Mouse (Mus musculus): ENCODE measurements around the gene Gm45799. TPM values are rescaled to one million over a fixed set of nuclear protein-coding genes. Genes with fewer than 3 reads are reported as not detected.

The Gm45799 gene
- polyA plus RNA-seq, 1 experiment from 2014 or later: 50.4 TPM

DNA sequence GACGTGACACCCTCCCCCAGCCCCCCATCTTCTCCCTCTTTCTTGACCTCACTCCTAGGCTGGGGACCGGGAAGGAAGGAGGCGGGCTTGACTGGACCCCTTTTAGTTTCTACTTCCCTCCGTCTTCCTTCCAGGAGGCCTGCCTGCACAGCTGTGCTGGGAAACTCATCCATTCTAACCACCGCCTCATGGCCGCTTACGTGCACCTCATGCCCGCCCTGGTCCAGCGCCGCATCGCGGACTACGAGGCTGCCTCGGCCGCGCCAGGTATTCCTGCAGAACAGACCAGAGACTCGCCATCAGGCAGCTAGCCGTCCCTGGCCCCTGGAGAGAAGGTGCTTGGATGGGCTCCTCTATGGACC, 523 bp downstream of the Gm45799 start:
- H3K4me2 ChIP-seq (ENCODE audit: low read length): peak overlapping the region; percentile 86
- H3K27ac ChIP-seq (replicated peaks in 1 of 2; ENCODE audit: control insufficient read depth in 1 of 2, insufficient read depth in 1 of 2, low read depth in 2 of 2, low read length in 2 of 2): peak overlapping the region; percentile 91 to 93
- H3K4me1 ChIP-seq (ENCODE audit: control insufficient read depth in 2 of 2, insufficient read depth in 2 of 2, low read length in 2 of 2): peaks cover 6 to 30% of the 10 kb centered on the region in 2 experiments
- H3K27me3 ChIP-seq (ENCODE audit: control insufficient read depth, insufficient read depth, low read length): no peaks in the 10 kb centered on the region
- H3K9ac ChIP-seq (ENCODE audit: low read length): peak overlapping the region; percentile 83
- peak; percentile 12; the same call in 1 of the 2 replicates for ATAC-seq (ENCODE audit: insufficient number of reproducible peaks, insufficient read depth, low FRiP score, low read depth)
- 2% methylated on average over 18 of the region's 18 CpGs for WGBS
- peak overlapping the region; percentile 76 to 94 for H3K4me3 ChIP-seq (ENCODE audit: control insufficient read depth in 1 of 2, insufficient read depth in 1 of 2, low read depth in 1 of 2, low read length in 2 of 2)
- H3K9me3 ChIP-seq (ENCODE audit: control insufficient read depth, low read length): no peaks in the 10 kb centered on the region
- peaks cover 44% of the 10 kb centered on the region for H3K36me3 ChIP-seq (ENCODE audit: control insufficient read depth, insufficient read depth, low read length)

DNA sequence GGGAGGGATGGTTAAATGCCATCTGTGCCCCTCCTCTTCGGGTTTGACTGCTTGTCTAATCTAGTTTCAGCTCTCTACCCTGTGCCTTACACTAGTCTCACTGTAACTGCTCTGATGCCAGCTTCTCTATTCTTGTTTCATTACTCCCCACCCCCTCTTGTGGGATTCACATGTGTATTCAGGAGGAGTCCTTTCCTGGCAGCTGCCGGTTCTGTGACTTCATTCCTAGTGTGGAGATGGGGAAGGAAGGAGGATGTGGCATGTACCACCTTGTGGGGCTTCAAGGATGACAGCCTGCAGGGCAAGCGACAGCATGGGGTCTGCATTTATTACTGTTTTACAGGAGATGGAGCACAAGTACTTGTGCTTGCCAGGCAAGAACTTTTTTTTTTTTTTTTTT, 1.6 kb downstream of the Gm45799 start:
- Histone ChIP-seq H3K9ac (ENCODE audit: low read length) (no peak overlapping the region; the same call in 1 of the 2 replicates), H3K4me1 (ENCODE audit: control insufficient read depth in 2 of 2, insufficient read depth in 2 of 2, low read length in 2 of 2) (peaks cover 6 to 30% of the 10 kb centered on the region in 2 experiments), H3K27ac (replicated peaks in 1 of 2; ENCODE audit: control insufficient read depth in 1 of 2, insufficient read depth in 1 of 2, low read depth in 2 of 2, low read length in 2 of 2) (peak overlapping the region; percentile 53 to 91; a peak in 2 of 4 replicates)

DNA sequence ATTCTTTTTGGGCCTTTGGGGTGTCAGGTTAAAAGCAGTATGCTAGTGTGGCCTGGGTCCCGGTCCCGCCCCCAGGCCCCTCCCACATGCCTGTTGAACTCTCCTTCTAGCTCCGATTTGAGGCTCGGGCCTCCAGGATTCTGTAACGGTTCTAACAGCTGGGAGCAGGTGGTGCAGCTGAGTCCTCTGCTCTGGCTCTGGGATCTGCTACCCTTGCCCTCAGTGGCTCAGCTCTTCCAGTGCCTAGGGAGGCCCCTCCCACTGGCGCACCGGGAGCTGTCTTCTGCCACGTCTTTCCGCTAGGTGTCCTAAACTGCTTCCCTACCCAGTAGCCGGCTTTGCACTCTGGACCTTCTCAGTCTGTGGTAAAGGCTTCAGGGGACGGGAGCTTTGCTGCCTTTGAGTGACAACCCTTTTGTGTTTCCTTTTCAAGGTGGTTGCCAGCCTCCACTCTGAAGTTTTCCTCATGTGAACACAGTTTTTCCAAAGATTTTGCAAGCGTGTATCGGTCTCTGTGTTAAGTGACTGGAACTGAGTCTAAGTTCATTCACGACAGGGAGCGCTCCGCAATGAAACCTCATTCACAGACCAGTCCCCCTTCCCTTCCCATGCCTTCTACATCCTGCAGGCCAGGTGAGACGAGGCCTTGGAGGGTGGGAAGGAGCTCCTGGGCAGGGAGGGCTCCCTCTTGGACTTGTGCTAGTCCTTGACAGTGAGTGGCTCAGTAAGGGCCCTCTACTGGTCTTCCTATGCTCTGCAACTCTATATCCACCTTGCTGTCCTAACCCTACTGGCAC, 10.5 kb downstream of the Gm45799 start, which contains the start of gene Dnhd1:
Gene Dnhd1, plus strand, starts transcription at position 189 of the 797 bp plus-strand sequence.
- peak within 1 kb of the TSS in 1 of 2 experiments; percentile 68; a peak in 2 of 4 replicates for H3K27ac ChIP-seq (replicated peaks in 1 of 2; ENCODE audit: control insufficient read depth in 1 of 2, insufficient read depth in 1 of 2, low read depth in 2 of 2, low read length in 2 of 2)

More for the DNA sequence above, 1.6 kb downstream of the Gm45799 start:
- WGBS: 62% methylated on average over 3 of the region's 3 CpGs
- Histone ChIP-seq H3K4me3 (ENCODE audit: control insufficient read depth in 1 of 2, insufficient read depth in 1 of 2, low read depth in 1 of 2, low read length in 2 of 2) (no peak overlapping the region), H3K27me3 (ENCODE audit: control insufficient read depth, insufficient read depth, low read length) (no peaks in the 10 kb centered on the region), H3K4me2 (ENCODE audit: low read length) (peak overlapping the region; percentile 86), H3K9me3 (ENCODE audit: control insufficient read depth, low read length) (no peaks in the 10 kb centered on the region), H3K36me3 (ENCODE audit: control insufficient read depth, insufficient read depth, low read length) (peaks cover 34% of the 10 kb centered on the region)
- ATAC-seq (ENCODE audit: insufficient number of reproducible peaks, insufficient read depth, low FRiP score, low read depth): no peak

DNA sequence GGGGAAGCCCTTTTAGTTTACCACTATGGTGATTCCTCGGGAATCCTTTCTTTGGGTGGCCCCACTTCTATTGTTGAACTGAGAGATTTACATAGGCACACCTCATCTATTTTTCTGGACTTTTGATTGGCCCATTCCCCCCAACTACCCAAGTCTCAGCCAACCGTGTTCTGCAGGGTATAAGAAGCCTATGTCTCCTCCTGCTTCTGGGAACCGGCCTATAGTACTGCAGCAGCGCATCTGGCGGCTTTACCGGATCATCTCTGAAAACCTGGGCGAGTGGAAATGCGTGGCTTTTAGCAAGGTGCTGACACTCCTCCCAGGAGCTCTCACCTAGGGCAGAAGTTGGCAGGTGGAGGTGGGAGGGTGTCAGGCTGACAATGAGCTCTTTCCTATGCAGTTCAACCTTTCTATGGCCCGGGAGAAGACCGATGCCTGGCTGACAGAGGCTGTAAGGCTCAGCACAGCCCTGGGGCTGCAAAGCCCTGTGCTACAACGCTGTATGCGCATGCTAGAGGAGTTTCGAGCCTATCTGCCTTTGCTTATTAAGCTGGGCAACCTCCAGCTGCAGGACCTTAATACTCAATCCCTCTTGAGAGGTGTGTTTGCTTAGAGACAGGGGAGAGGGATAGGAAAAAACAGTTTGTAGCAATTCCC, 45.3 kb downstream of the Gm45799 start:
- H3K36me3 ChIP-seq (ENCODE audit: control insufficient read depth, insufficient read depth, low read length): no peaks in the 10 kb centered on the region
- no peaks in the 10 kb centered on the region for H3K4me1 ChIP-seq (ENCODE audit: control insufficient read depth in 2 of 2, insufficient read depth in 2 of 2, low read length in 2 of 2)
- 12% methylated on average over 13 of the region's 13 CpGs for WGBS
- H3K27ac ChIP-seq (replicated peaks in 1 of 2; ENCODE audit: control insufficient read depth in 1 of 2, insufficient read depth in 1 of 2, low read depth in 2 of 2, low read length in 2 of 2): no peak overlapping the region
- H3K9me3 ChIP-seq (ENCODE audit: control insufficient read depth, low read length): no peaks in the 10 kb centered on the region
- no peaks in the 10 kb centered on the region for H3K27me3 ChIP-seq (ENCODE audit: control insufficient read depth, insufficient read depth, low read length)
- ATAC-seq (ENCODE audit: insufficient number of reproducible peaks, insufficient read depth, low FRiP score, low read depth): no peak
- H3K4me3 ChIP-seq (ENCODE audit: control insufficient read depth in 1 of 2, insufficient read depth in 1 of 2, low read depth in 1 of 2, low read length in 2 of 2): no peak overlapping the region
- no peak overlapping the region for H3K9ac ChIP-seq (ENCODE audit: low read length)
- H3K4me2 ChIP-seq (ENCODE audit: low read length): peak overlapping the region; percentile 27

More for the DNA sequence above, 10.5 kb downstream of the Gm45799 start, which contains the start of gene Dnhd1:
- H3K4me1 ChIP-seq (ENCODE audit: control insufficient read depth in 2 of 2, insufficient read depth in 2 of 2, low read length in 2 of 2): peaks cover 3% of the 10 kb centered on the region in 2 experiments; a peak in 2 of 4 replicates
- ATAC-seq (ENCODE audit: insufficient number of reproducible peaks, insufficient read depth, low FRiP score, low read depth): peak; percentile 93
- no peaks in the 10 kb centered on the region for H3K27me3 ChIP-seq (ENCODE audit: control insufficient read depth, insufficient read depth, low read length)
- H3K4me2 ChIP-seq (ENCODE audit: low read length): peak within 1 kb of the TSS; percentile 97
- WGBS: 2% methylated on average over 17 of the region's 17 CpGs
- H3K4me3 ChIP-seq (ENCODE audit: control insufficient read depth in 1 of 2, insufficient read depth in 1 of 2, low read depth in 1 of 2, low read length in 2 of 2): peak within 1 kb of the TSS; percentile 49 to 53
- no peaks in the 10 kb centered on the region for H3K36me3 ChIP-seq (ENCODE audit: control insufficient read depth, insufficient read depth, low read length)
- H3K9me3 ChIP-seq (ENCODE audit: control insufficient read depth, low read length): no peaks in the 10 kb centered on the region
- H3K9ac ChIP-seq (ENCODE audit: low read length): peak within 1 kb of the TSS; percentile 70

DNA sequence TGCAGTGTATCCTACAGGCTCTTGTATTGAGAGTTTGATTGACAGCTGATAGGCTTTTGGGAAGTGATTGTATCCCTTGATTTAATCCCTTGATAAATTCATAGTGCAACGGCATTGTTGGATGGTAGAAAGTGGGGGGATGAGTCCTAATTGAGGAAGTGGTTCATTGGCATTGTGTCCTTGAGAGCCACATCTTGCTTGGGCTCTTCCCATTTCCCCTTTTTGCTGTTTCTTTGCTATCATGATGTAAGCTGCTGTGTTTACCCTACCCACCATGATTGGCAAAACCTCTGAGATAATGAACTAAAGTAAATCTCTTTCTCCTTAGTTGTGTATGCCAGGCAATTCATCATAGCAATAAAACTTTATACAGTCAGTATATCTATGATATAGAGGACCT, 50.5 kb downstream of the Gm45799 start:
- no peaks in the 10 kb centered on the region for H3K4me1 ChIP-seq (ENCODE audit: control insufficient read depth in 2 of 2, insufficient read depth in 2 of 2, low read length in 2 of 2)
- H3K27ac ChIP-seq (replicated peaks in 1 of 2; ENCODE audit: control insufficient read depth in 1 of 2, insufficient read depth in 1 of 2, low read depth in 2 of 2, low read length in 2 of 2): no peak overlapping the region
- no peak overlapping the region for H3K4me3 ChIP-seq (ENCODE audit: control insufficient read depth in 1 of 2, insufficient read depth in 1 of 2, low read depth in 1 of 2, low read length in 2 of 2)
- H3K9ac ChIP-seq (ENCODE audit: low read length): no peak overlapping the region
- H3K27me3 ChIP-seq (ENCODE audit: control insufficient read depth, insufficient read depth, low read length): no peaks in the 10 kb centered on the region
- no peaks in the 10 kb centered on the region for H3K36me3 ChIP-seq (ENCODE audit: control insufficient read depth, insufficient read depth, low read length)
- ATAC-seq (ENCODE audit: insufficient number of reproducible peaks, insufficient read depth, low FRiP score, low read depth): no peak
- 68% methylated on average over 1 of the region's 1 CpGs for WGBS
- H3K9me3 ChIP-seq (ENCODE audit: control insufficient read depth, low read length): no peaks in the 10 kb centered on the region
- H3K4me2 ChIP-seq (ENCODE audit: low read length): no peak overlapping the region

DNA sequence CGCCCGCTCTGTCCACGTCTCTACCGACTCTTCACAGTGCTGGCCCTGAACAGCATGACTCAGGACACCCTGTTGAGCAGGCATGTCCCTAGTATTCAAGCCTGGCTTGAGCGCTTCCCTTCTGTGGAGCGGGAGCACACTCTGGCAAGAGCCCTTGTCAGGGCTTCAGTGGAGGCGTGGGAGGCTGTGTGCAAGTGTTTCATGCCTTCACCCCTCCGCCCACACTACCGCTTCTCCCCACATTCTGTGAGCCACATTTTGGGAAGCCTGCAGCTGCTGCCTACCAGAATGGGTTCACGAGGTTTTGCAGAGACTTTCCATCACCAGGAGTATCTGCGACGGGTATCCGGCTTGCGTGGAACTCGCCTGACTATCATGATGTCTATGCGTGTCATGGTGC, 62.8 kb downstream of the Gm45799 start:
- no peak for ATAC-seq (ENCODE audit: insufficient number of reproducible peaks, insufficient read depth, low FRiP score, low read depth)
- 76% methylated on average over 16 of the region's 16 CpGs for WGBS
- H3K9ac ChIP-seq (ENCODE audit: low read length): no peak overlapping the region

DNA sequence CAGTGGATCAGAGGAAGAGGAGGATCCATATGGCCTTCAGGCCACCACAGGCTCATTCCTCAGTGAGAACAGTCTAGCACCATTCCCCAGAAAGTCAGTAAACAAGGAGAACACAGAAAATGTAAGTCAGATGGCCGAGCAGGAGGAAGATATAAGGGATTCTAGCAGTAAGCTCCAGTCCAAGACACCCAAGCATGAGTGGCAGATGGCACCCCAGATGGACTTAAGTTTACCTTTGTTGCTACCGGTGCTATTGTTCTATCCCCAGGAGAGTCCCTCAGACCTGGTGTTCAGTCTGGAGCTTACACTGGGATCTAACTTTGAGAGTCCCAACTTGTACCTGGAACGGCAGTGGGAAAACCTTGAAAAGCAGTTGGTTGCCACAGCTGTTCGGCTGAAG, 63.5 kb downstream of the Gm45799 start:
- WGBS: 83% methylated on average over 4 of the region's 4 CpGs
- no peaks in the 10 kb centered on the region for H3K36me3 ChIP-seq (ENCODE audit: control insufficient read depth, insufficient read depth, low read length)
- H3K27me3 ChIP-seq (ENCODE audit: control insufficient read depth, insufficient read depth, low read length): no peaks in the 10 kb centered on the region
- H3K4me3 ChIP-seq (ENCODE audit: control insufficient read depth in 1 of 2, insufficient read depth in 1 of 2, low read depth in 1 of 2, low read length in 2 of 2): no peak overlapping the region
- H3K9me3 ChIP-seq (ENCODE audit: control insufficient read depth, low read length): no peaks in the 10 kb centered on the region
- no peak overlapping the region for H3K27ac ChIP-seq (replicated peaks in 1 of 2; ENCODE audit: control insufficient read depth in 1 of 2, insufficient read depth in 1 of 2, low read depth in 2 of 2, low read length in 2 of 2)
- no peaks in the 10 kb centered on the region for H3K4me1 ChIP-seq (ENCODE audit: control insufficient read depth in 2 of 2, insufficient read depth in 2 of 2, low read length in 2 of 2)
- no peak overlapping the region for H3K9ac ChIP-seq (ENCODE audit: low read length)
- ATAC-seq (ENCODE audit: insufficient number of reproducible peaks, insufficient read depth, low FRiP score, low read depth): no peak
- no peak overlapping the region for H3K4me2 ChIP-seq (ENCODE audit: low read length)

More for the DNA sequence above, 62.8 kb downstream of the Gm45799 start:
- Histone ChIP-seq H3K4me1 (ENCODE audit: control insufficient read depth in 2 of 2, insufficient read depth in 2 of 2, low read length in 2 of 2) (no peaks in the 10 kb centered on the region), H3K9me3 (ENCODE audit: control insufficient read depth, low read length) (no peaks in the 10 kb centered on the region), H3K4me3 (ENCODE audit: control insufficient read depth in 1 of 2, insufficient read depth in 1 of 2, low read depth in 1 of 2, low read length in 2 of 2) (no peak overlapping the region), H3K27ac (replicated peaks in 1 of 2; ENCODE audit: control insufficient read depth in 1 of 2, insufficient read depth in 1 of 2, low read depth in 2 of 2, low read length in 2 of 2) (no peak overlapping the region), H3K36me3 (ENCODE audit: control insufficient read depth, insufficient read depth, low read length) (no peaks in the 10 kb centered on the region), H3K4me2 (ENCODE audit: low read length) (no peak overlapping the region), H3K27me3 (ENCODE audit: control insufficient read depth, insufficient read depth, low read length) (no peaks in the 10 kb centered on the region)

All from heart, embryonic 14.5 days (tissue).